Mouse (Mus musculus): ENCODE measurements around the gene Ska2. TPM values are rescaled to one million over a fixed set of nuclear protein-coding genes. Genes with fewer than 3 reads are reported as not detected.

Ska2 gene
- polyA plus RNA-seq, 2 experiments, result 50.6 to 56.9 TPM

DNA sequence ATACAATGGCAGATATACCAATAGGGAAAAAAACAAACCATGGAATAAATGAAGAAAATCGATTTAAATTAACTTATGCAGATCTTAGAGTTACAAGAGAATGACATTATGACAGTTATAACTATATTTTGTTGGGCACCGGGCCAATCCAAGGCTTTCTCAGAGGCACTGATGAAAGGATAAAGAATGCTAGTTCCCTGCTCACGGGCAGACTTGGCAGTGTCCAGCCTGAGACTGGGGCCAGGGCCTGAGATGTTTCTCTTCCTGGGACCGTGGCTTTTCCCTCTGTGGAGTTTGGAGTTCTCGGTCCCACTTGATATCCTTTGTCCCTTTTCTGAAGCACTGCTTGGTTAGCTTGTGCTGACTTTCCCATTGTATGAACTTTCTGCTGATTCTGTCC is 64.6 kb downstream of the Ska2 start:
- Histone ChIP-seq H3K9ac (ENCODE audit: low read depth, low read length, severe bottlenecking) (no peak overlapping the region), H3K9me3 (ENCODE audit: control insufficient read depth, low read length) (no peaks in the 10 kb centered on the region), H3K4me3 (replicated peaks; ENCODE audit: low read length) (no peak overlapping the region), H3K27ac (replicated peaks; ENCODE audit: low read depth, low read length) (no peak overlapping the region), H3K36me3 (ENCODE audit: control insufficient read depth, insufficient read depth, low read length) (peaks cover 10% of the 10 kb centered on the region), H3K4me1 (ENCODE audit: control insufficient read depth, insufficient read depth, low read length) (no peaks in the 10 kb centered on the region), H3K4me2 (replicated peaks; ENCODE audit: low read depth, low read length, severe bottlenecking) (no peak overlapping the region), H3K27me3 (ENCODE audit: control insufficient read depth, insufficient read depth, low read length) (no peaks in the 10 kb centered on the region)
- 90% methylated on average over 5 of the region's 5 CpGs for WGBS
- no peak for TF ChIP-seq POLR2A (IDR thresholded peaks at IDR 0.05; ENCODE audit: borderline replicate concordance, extremely low read depth, insufficient read depth, insufficient read length)
- no peak for ATAC-seq (ENCODE audit: low FRiP score, low read depth)
- DNase-seq (ENCODE audit: low spot score), result no peak

MicroRNA genes within 50 kb of the gene (microRNA counts, 519-probe panel; counts per million panel counts)
- microRNA mmu-miR-301a, result 4,413 counts per million, percentile 88 among the panel's probes with 10 or more counts

Small RNA genes lying within 50 kb of the gene (microRNA-seq; reads per million reads assigned to microRNA genes)
- 1,633 reads per million, percentile 76 among the genes with 10 or more reads in this experiment for gene Mir301

Other genes starting within 250 kb of the Ska2 start
- gene Ypel2, start 115.5 kb upstream of the Ska2 start, polyA plus RNA-seq (2012; rRNA removed), result 9.2 TPM in 2 replicates
- 6.8 and 8.4 TPM in 2 replicates for gene Ypel2, start 115.5 kb upstream of the Ska2 start, polyA plus RNA-seq (2014; fragmentation: Nextera tagmentation; extraction: Ambion mirVana)
- 8.1 and 8.8 TPM in 2 replicates for gene Gdpd1, start 35.2 kb upstream of the Ska2 start, polyA plus RNA-seq (2012; rRNA removed)
- 19.3 and 22.0 TPM in 2 replicates for gene Gdpd1, start 35.2 kb upstream of the Ska2 start, polyA plus RNA-seq (2014; fragmentation: Nextera tagmentation; extraction: Ambion mirVana)
- 18.6 and 19.5 TPM in 2 replicates for gene Smg8, start 22.5 kb upstream of the Ska2 start, polyA plus RNA-seq (2012; rRNA removed)
- 20.3 and 21.5 TPM in 2 replicates for gene Smg8, start 22.5 kb upstream of the Ska2 start, polyA plus RNA-seq (2014; fragmentation: Nextera tagmentation; extraction: Ambion mirVana)
- 13.9 and 16.0 TPM in 2 replicates for gene Prr11, start 526 bp upstream of the Ska2 start, polyA plus RNA-seq (2012; rRNA removed)
- gene Prr11, start 526 bp upstream of the Ska2 start, polyA plus RNA-seq (2014; fragmentation: Nextera tagmentation; extraction: Ambion mirVana), result 9.9 and 10.6 TPM in 2 replicates
- 9.6 and 12.3 TPM in 2 replicates for gene Trim37, start 17.8 kb downstream of the Ska2 start, polyA plus RNA-seq (2012; rRNA removed)
- 21.9 and 25.1 TPM in 2 replicates for gene Trim37, start 17.8 kb downstream of the Ska2 start, polyA plus RNA-seq (2014; fragmentation: Nextera tagmentation; extraction: Ambion mirVana)
- gene Ppm1e, start 249.8 kb downstream of the Ska2 start, polyA plus RNA-seq (2012; rRNA removed), result 2.7 and 3.1 TPM in 2 replicates
- gene Ppm1e, start 249.8 kb downstream of the Ska2 start, polyA plus RNA-seq (2014; fragmentation: Nextera tagmentation; extraction: Ambion mirVana), result 2.6 and 3.4 TPM in 2 replicates

Measured in limb, embryonic 14.5 days (tissue).